Mouse (Mus musculus): ENCODE results near the gene Olfr309. TPM values are rescaled to one million over a fixed set of nuclear protein-coding genes. Genes with fewer than 3 reads are reported as not detected.
"Not testable (repeated sequence)": the region's sequence is repeated elsewhere in the genome, so short reads cannot be mapped to it uniquely, and the experiment has no call there.

The Olfr309 gene
- not detected in 2 replicates for polyA plus RNA-seq (2014; fragmentation: Nextera tagmentation; extraction: Ambion mirVana)

DNA sequence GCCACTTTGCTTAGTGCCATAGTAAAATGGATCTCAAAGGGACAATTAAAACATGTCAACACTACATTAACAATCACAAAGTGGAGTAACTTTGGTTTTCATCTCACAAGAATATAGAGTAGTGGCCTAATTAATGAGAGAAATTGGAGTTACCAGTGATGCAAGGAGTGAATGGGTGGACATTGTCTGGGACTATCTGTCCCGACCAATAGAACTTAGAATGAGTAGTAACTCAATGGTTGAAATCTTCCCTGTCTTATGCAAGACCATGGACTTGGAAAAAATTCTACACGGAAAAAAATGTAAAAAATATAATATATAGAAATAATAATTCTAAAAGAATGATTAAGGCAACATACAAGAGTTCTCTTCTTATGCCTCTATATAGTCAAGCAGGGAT, at the start of gene Olfr309:
TSS of gene Olfr309 (minus strand) at position 101 of the 400 bp plus-strand sequence.
- Histone ChIP-seq H3K4me3 (ENCODE audit: low read depth, low read length) (no peak within 1 kb of the TSS), H3K9me3 (ENCODE audit: control insufficient read depth, low read length) (no peaks in the 10 kb centered on the region), H3K27me3 (ENCODE audit: control insufficient read depth, insufficient read depth, low read length) (no peaks in the 10 kb centered on the region), H3K9ac (replicated peaks; ENCODE audit: low read depth, low read length) (no peak within 1 kb of the TSS), H3K4me2 (ENCODE audit: low read depth, low read length) (no peak within 1 kb of the TSS), H3K4me1 (ENCODE audit: control insufficient read depth, insufficient read depth, low read length) (no peaks in the 10 kb centered on the region), H3K27ac (ENCODE audit: low read depth, low read length) (no peak within 1 kb of the TSS), H3K36me3 (ENCODE audit: control insufficient read depth, insufficient read depth, low read length) (no peaks in the 10 kb centered on the region)
- ATAC-seq (ENCODE audit: low read depth), result no peak
- 70% methylated on average over 2 of the region's 2 CpGs for WGBS

DNA sequence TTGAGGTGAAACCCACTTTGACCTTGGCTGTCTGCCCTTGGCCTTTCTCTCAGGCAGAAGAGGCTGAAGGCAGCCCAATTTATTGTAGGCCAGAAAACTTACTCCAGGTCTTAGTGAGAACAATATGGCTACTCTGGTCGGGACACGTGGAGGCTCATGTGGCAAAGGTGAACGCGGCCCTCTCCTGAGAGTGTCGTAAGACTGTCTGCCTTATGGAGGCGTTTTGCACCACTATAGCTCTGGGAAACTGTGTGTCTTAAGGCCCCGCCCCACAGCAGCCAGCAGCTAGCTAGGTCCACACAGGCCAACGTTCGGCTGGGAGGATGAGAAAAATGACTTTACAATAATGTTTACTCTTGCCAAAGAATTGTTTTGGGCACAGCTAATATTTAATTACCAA, 32.8 kb upstream of the Olfr309 start:
- not testable (repeated sequence) for H3K9ac ChIP-seq (replicated peaks; ENCODE audit: low read depth, low read length); H3K4me1 ChIP-seq (ENCODE audit: control insufficient read depth, insufficient read depth, low read length); ATAC-seq (ENCODE audit: low read depth); H3K27ac ChIP-seq (ENCODE audit: low read depth, low read length); H3K36me3 ChIP-seq (ENCODE audit: control insufficient read depth, insufficient read depth, low read length); H3K27me3 ChIP-seq (ENCODE audit: control insufficient read depth, insufficient read depth, low read length); H3K4me3 ChIP-seq (ENCODE audit: low read depth, low read length); H3K4me2 ChIP-seq (ENCODE audit: low read depth, low read length); H3K9me3 ChIP-seq (ENCODE audit: control insufficient read depth, low read length)
- 90% methylated on average over 9 of the region's 9 CpGs for WGBS

DNA sequence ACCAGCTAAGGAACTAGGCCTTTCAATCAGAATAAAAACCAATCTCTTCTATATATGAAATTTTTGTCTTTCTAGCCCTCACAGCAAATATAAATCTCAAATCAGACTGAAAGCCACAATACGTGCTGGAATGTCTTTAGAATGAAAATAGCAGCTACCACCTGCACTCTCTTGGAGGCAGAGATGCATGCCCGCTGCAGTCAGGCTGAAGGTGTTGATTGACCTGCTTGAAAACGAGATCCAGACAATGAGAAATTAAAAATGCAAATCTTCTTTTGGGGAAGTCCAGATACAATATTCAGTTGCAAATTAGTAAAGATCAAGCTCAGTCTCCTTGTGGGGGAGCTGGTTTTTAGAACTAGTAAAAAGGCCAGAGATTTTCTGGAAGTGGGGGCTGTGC, 30.7 kb upstream of the Olfr309 start:
- Histone ChIP-seq H3K4me1 (ENCODE audit: control insufficient read depth, insufficient read depth, low read length) (no peaks in the 10 kb centered on the region), H3K4me3 (ENCODE audit: low read depth, low read length) (no peak overlapping the region), H3K27me3 (ENCODE audit: control insufficient read depth, insufficient read depth, low read length) (no peaks in the 10 kb centered on the region), H3K9ac (replicated peaks; ENCODE audit: low read depth, low read length) (no peak overlapping the region), H3K27ac (ENCODE audit: low read depth, low read length) (no peak overlapping the region), H3K4me2 (ENCODE audit: low read depth, low read length) (no peak overlapping the region), H3K36me3 (ENCODE audit: control insufficient read depth, insufficient read depth, low read length) (no peaks in the 10 kb centered on the region), H3K9me3 (ENCODE audit: control insufficient read depth, low read length) (no peaks in the 10 kb centered on the region)
- WGBS, result 79% methylated on average over 3 of the region's 3 CpGs
- no peak for ATAC-seq (ENCODE audit: low read depth)

DNA sequence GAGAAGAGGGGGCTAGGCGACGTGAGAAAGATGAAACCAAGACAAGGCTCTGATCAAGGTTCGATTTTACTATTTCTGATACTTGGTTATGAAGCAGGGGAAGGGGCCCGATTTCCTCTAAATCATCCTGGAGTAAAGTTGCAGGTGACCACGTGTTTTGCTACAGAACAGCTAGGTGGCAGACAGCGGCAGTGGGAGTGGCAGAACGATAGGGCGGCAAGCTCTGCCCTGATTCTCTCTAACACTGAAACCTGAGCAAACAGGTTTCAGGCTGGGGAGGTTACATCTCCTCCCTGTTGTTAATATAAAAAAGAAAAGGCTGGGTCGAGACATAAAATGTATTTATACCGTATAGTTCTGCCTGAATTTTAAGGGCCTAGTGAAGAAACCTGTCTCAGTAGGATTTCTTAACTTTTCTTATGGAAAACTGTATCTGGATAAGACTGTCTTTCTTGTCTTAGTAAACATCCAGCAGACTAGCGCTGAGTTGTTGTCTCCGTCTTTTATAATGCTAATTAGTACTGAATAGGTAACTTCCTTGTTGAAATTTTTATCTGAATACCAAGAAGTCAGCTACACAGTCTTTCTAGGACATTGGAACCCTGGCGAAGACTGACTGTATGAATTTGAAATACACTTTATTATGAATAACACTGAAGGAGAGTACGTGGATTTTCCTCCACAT, 29.5 kb upstream of the Olfr309 start:
- Histone ChIP-seq H3K4me2 (ENCODE audit: low read depth, low read length) (no peak overlapping the region), H3K9me3 (ENCODE audit: control insufficient read depth, low read length) (no peaks in the 10 kb centered on the region)
- WGBS, result 79% methylated on average over 14 of the region's 14 CpGs

GRCm38 (mm10) chr7:86337486-86337885, 24.0 kb upstream of the Olfr309 start, which contains the start of gene Olfr307:
Olfr307 (minus strand) TSS chr7:86337586.
- H3K4me2 ChIP-seq (ENCODE audit: low read depth, low read length), result no peak within 1 kb of the TSS
- H3K9ac ChIP-seq (replicated peaks; ENCODE audit: low read depth, low read length), result no peak within 1 kb of the TSS
- no peak for ATAC-seq (ENCODE audit: low read depth)
- no peaks in the 10 kb centered on the region for H3K9me3 ChIP-seq (ENCODE audit: control insufficient read depth, low read length)
- H3K27ac ChIP-seq (ENCODE audit: low read depth, low read length), result no peak within 1 kb of the TSS
- H3K36me3 ChIP-seq (ENCODE audit: control insufficient read depth, insufficient read depth, low read length), result no peaks in the 10 kb centered on the region
- no peaks in the 10 kb centered on the region for H3K27me3 ChIP-seq (ENCODE audit: control insufficient read depth, insufficient read depth, low read length)
- WGBS, result 80% methylated on average over 1 of the region's 1 CpGs
- no peak within 1 kb of the TSS for H3K4me3 ChIP-seq (ENCODE audit: low read depth, low read length)
- no peaks in the 10 kb centered on the region for H3K4me1 ChIP-seq (ENCODE audit: control insufficient read depth, insufficient read depth, low read length)

More for the DNA sequence above, 29.5 kb upstream of the Olfr309 start:
- H3K27me3 ChIP-seq (ENCODE audit: control insufficient read depth, insufficient read depth, low read length), result no peaks in the 10 kb centered on the region
- no peak overlapping the region for H3K9ac ChIP-seq (replicated peaks; ENCODE audit: low read depth, low read length)
- no peak overlapping the region for H3K27ac ChIP-seq (ENCODE audit: low read depth, low read length)
- ATAC-seq (ENCODE audit: low read depth), result no peak
- H3K36me3 ChIP-seq (ENCODE audit: control insufficient read depth, insufficient read depth, low read length), result no peaks in the 10 kb centered on the region
- H3K4me1 ChIP-seq (ENCODE audit: control insufficient read depth, insufficient read depth, low read length), result no peaks in the 10 kb centered on the region
- H3K4me3 ChIP-seq (ENCODE audit: low read depth, low read length), result no peak overlapping the region

GRCm38 (mm10) chr7:86325530-86325929, 12.0 kb upstream of the Olfr309 start, which contains the start of gene Olfr308:
Olfr308 (minus strand) TSS chr7:86325630.
- ATAC-seq (ENCODE audit: low read depth), result no peak
- Histone ChIP-seq H3K9ac (replicated peaks; ENCODE audit: low read depth, low read length) (no peak within 1 kb of the TSS), H3K36me3 (ENCODE audit: control insufficient read depth, insufficient read depth, low read length) (no peaks in the 10 kb centered on the region), H3K4me3 (ENCODE audit: low read depth, low read length) (no peak within 1 kb of the TSS), H3K4me1 (ENCODE audit: control insufficient read depth, insufficient read depth, low read length) (no peaks in the 10 kb centered on the region), H3K27ac (ENCODE audit: low read depth, low read length) (no peak within 1 kb of the TSS), H3K27me3 (ENCODE audit: control insufficient read depth, insufficient read depth, low read length) (no peaks in the 10 kb centered on the region), H3K4me2 (ENCODE audit: low read depth, low read length) (no peak within 1 kb of the TSS), H3K9me3 (ENCODE audit: control insufficient read depth, low read length) (no peaks in the 10 kb centered on the region)

- H3K9ac ChIP-seq (replicated peaks; ENCODE audit: low read depth, low read length), result no peak overlapping the region
- no peaks in the 10 kb centered on the region for H3K9me3 ChIP-seq (ENCODE audit: control insufficient read depth, low read length)
- ATAC-seq (ENCODE audit: low read depth), result no peak
- no peak overlapping the region for H3K27ac ChIP-seq (ENCODE audit: low read depth, low read length)
- H3K4me2 ChIP-seq (ENCODE audit: low read depth, low read length), result no peak overlapping the region
- H3K4me1 ChIP-seq (ENCODE audit: control insufficient read depth, insufficient read depth, low read length), result no peaks in the 10 kb centered on the region
- 86% methylated on average over 2 of the region's 2 CpGs for WGBS
- H3K36me3 ChIP-seq (ENCODE audit: control insufficient read depth, insufficient read depth, low read length), result no peaks in the 10 kb centered on the region
- H3K27me3 ChIP-seq (ENCODE audit: control insufficient read depth, insufficient read depth, low read length), result no peaks in the 10 kb centered on the region
- H3K4me3 ChIP-seq (ENCODE audit: low read depth, low read length), result no peak overlapping the region
Observed at GRCm38 (mm10) chr7:86321323-86321722, 7.8 kb upstream of the Olfr309 start.

DNA sequence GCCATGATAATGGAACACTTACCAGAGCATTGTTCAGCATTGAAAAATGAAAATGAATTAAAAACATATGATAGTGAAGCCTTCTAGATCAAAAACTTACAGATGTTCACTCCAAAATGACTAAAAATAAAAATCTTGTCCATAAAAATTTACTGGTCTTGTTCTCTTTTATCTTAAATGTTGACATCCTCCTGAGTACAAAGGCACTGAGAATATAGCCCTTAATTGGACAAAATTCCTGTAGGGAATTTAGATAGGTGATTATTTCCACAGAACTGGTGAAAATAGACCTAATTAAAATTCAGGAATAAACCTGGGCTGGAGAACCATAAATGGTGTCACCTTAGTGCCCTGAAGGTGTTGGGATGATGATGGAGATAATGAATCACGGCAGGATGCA, 36.4 kb downstream of the Olfr309 start, which contains the start of gene Olfr310:
TSS of gene Olfr310 (minus strand) at position 101 of the 400 bp plus-strand sequence.
- WGBS, result 68% methylated on average over 1 of the region's 1 CpGs
- H3K4me3 ChIP-seq (ENCODE audit: low read depth, low read length), result no peak within 1 kb of the TSS
- no peak for ATAC-seq (ENCODE audit: low read depth)
- no peaks in the 10 kb centered on the region for H3K4me1 ChIP-seq (ENCODE audit: control insufficient read depth, insufficient read depth, low read length)
- H3K9ac ChIP-seq (replicated peaks; ENCODE audit: low read depth, low read length), result no peak within 1 kb of the TSS
- no peaks in the 10 kb centered on the region for H3K36me3 ChIP-seq (ENCODE audit: control insufficient read depth, insufficient read depth, low read length)
- H3K27ac ChIP-seq (ENCODE audit: low read depth, low read length), result no peak within 1 kb of the TSS
- no peak within 1 kb of the TSS for H3K4me2 ChIP-seq (ENCODE audit: low read depth, low read length)
- no peaks in the 10 kb centered on the region for H3K9me3 ChIP-seq (ENCODE audit: control insufficient read depth, low read length)
- H3K27me3 ChIP-seq (ENCODE audit: control insufficient read depth, insufficient read depth, low read length), result no peaks in the 10 kb centered on the region

Data from neural tube, embryonic 14.5 days (tissue).